Mouse (Mus musculus): Measurements from ENCODE around the gene Ctnnd2. TPM values are rescaled to one million over a fixed set of nuclear protein-coding genes. Genes with fewer than 3 reads are reported as not detected.

Gene Ctnnd2
- polyA plus RNA-seq, 1 experiment from 2014 or later, result 1.8 TPM

DNA sequence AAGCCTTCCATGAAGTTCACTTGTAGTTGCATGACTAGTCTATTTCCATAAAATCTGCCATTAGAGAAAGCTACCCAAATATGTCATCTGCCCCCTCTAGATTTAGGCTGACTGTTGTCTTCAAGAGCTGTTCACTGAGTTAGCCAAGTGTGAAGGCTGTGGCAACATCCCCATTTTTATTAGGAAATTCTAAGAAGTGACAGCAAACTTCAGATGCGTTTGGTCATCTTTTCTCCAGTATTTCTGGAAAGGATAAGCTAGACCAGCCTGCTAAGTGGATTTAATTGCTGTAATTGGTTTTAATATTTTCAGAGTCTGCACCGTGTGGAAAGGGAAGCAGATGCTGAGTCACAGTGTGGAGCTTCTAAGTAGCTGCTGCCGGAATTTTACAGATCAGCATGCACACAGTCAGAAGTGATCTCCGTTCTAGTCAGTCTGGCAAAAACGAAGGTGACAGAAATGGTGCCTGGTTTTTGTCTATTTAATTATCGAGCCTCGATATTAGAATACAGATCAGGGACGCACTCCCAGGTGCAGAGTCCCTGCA lies 397.9 kb downstream of the Ctnnd2 start:
- H3K9me3 ChIP-seq, result no peaks in the 10 kb centered on the region
- no peaks in the 10 kb centered on the region for H3K27me3 ChIP-seq
- no peak overlapping the region for H3K4me3 ChIP-seq
- WGBS, result 54% methylated on average over 8 of the region's 8 CpGs
- no peaks in the 10 kb centered on the region for H3K4me1 ChIP-seq
- H3K36me3 ChIP-seq, result no peaks in the 10 kb centered on the region
- H3K27ac ChIP-seq, result no peak overlapping the region
- H3K4me2 ChIP-seq, result no peak overlapping the region
- ATAC-seq (ENCODE audit: insufficient number of reproducible peaks, low FRiP score, low TSS enrichment, low read depth), result no peak
- no peak overlapping the region for H3K9ac ChIP-seq

DNA sequence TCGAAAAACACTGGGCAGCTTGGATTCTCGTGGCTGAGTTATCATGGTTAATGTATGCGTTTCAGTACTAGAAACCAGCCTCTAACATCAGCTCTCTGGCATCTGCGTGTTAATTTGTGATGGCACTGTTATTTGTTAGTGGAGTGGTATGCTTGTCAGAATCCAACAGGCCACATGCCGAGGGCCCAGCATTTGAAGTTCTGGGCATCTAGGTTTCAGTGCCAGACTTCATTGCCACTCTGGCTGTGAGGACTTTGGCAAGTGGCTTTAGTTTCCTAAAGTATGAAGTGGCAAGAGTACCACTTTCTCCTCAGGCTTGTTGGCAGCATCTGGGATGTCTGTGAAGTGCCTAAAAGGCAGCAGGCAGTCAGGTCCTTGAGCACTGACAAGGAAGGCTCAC lies 415.1 kb downstream of the Ctnnd2 start:
- Histone ChIP-seq H3K36me3 (no peaks in the 10 kb centered on the region), H3K4me1 (no peaks in the 10 kb centered on the region), H3K4me2 (no peak overlapping the region), H3K27ac (no peak overlapping the region), H3K9ac (no peak overlapping the region), H3K4me3 (no peak overlapping the region), H3K27me3 (no peaks in the 10 kb centered on the region), H3K9me3 (no peaks in the 10 kb centered on the region)
- WGBS, result 76% methylated on average over 5 of the region's 5 CpGs
- no peak for ATAC-seq (ENCODE audit: insufficient number of reproducible peaks, low FRiP score, low TSS enrichment, low read depth)

DNA sequence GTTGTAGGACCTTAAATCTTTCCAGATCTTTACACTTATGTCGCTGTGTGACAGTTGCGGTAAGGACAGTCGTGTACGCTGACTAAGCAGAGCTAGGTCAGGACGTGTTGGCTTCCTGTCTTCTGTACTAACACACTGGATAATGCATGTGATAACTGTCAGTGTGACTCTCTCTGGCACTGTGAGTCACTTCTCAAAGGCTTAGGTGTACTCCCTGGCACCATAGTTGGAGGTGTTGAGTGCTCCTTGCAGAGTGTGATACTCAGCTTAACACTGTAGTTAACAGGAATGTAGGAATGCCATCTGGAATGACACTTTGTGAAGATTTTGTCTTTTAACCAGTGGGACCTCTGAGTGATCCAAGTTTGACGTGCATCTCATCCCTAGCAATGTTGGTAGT lies 418.5 kb downstream of the Ctnnd2 start:
- ATAC-seq (ENCODE audit: insufficient number of reproducible peaks, low FRiP score, low TSS enrichment, low read depth), result no peak
- H3K4me3 ChIP-seq, result no peak overlapping the region
- no peak overlapping the region for H3K27ac ChIP-seq
- no peak overlapping the region for H3K9ac ChIP-seq
- 91% methylated on average over 6 of the region's 6 CpGs for WGBS
- no peaks in the 10 kb centered on the region for H3K27me3 ChIP-seq
- no peaks in the 10 kb centered on the region for H3K9me3 ChIP-seq
- no peak overlapping the region for H3K4me2 ChIP-seq
- H3K36me3 ChIP-seq, result no peaks in the 10 kb centered on the region
- no peaks in the 10 kb centered on the region for H3K4me1 ChIP-seq

DNA sequence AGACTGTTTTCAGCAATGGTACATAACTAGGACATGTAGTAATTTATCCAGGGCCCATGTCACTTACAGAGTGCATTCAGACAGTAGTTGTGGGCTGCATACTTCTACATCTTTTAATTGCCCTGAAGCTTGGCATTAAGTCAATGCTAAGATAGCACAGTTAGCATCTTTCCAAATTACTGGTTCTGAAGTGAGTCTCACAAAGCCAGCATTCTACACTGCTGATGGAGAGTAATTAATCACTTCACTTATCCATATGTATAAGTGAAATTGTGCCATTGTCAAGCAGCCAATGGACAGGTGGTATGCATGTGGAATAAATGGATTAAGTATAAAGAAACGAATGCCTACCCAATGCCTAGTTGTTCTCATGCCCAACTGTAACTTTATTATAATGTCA lies 423.1 kb downstream of the Ctnnd2 start:
- Histone ChIP-seq H3K9me3 (no peaks in the 10 kb centered on the region), H3K27me3 (no peaks in the 10 kb centered on the region), H3K9ac (no peak overlapping the region), H3K4me1 (no peaks in the 10 kb centered on the region), H3K36me3 (no peaks in the 10 kb centered on the region), H3K27ac (no peak overlapping the region), H3K4me3 (no peak overlapping the region), H3K4me2 (no peak overlapping the region)
- ATAC-seq (ENCODE audit: insufficient number of reproducible peaks, low FRiP score, low TSS enrichment, low read depth), result no peak
- WGBS, result 79% methylated on average over 1 of the region's 1 CpGs

DNA sequence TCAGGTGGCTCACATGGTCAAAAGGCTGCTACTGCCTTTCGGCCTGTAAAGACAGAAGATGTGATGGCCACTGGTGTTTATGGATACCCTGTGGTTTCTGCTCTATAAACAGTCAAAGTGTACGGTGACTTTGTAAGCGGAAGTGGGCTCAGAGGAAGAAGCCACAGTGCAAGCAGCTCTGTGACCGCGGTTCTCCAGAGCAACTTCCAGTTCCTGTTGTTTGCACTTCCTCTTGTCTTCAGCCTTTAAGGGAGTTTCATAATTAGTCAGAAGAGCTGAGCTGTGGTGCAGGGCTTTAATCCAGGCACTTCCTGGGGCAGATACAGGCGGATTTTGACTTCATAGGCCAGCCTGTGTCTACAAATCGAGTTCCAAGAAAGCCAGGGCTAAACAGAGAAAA lies 438.2 kb downstream of the Ctnnd2 start:
- Histone ChIP-seq H3K4me2 (no peak overlapping the region), H3K27ac (no peak overlapping the region), H3K9ac (no peak overlapping the region), H3K9me3 (no peaks in the 10 kb centered on the region), H3K36me3 (no peaks in the 10 kb centered on the region), H3K4me1 (no peaks in the 10 kb centered on the region), H3K27me3 (no peaks in the 10 kb centered on the region), H3K4me3 (no peak overlapping the region)
- 66% methylated on average over 7 of the region's 7 CpGs for WGBS
- ATAC-seq (ENCODE audit: insufficient number of reproducible peaks, low FRiP score, low TSS enrichment, low read depth), result no peak

DNA sequence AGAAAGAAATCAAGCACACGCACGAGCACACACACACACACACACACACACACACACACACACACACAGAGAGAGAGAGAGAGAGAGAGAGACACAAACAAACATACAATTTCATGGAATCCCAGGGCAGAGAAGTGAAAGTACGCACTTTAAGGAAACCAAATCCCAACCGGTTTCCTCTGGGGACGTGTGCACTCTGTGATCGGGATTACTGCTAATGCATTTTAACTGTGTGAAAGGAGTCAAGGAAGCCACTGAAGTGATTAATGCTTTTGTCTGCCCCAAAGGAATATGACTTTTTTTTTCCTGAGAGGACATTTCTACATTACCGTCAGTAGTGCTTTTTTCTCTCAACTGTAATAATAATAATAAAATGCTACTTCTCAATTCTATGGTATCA lies 443.1 kb downstream of the Ctnnd2 start:
- 56% methylated on average over 7 of the region's 7 CpGs for WGBS
- no peak for ATAC-seq (ENCODE audit: insufficient number of reproducible peaks, low FRiP score, low TSS enrichment, low read depth)
- H3K36me3 ChIP-seq, result no peaks in the 10 kb centered on the region
- H3K9me3 ChIP-seq, result no peaks in the 10 kb centered on the region
- H3K9ac ChIP-seq, result no peak overlapping the region
- H3K4me2 ChIP-seq, result no peak overlapping the region
- H3K27me3 ChIP-seq, result no peaks in the 10 kb centered on the region
- H3K4me3 ChIP-seq, result no peak overlapping the region
- H3K4me1 ChIP-seq, result no peaks in the 10 kb centered on the region
- H3K27ac ChIP-seq, result no peak overlapping the region

DNA sequence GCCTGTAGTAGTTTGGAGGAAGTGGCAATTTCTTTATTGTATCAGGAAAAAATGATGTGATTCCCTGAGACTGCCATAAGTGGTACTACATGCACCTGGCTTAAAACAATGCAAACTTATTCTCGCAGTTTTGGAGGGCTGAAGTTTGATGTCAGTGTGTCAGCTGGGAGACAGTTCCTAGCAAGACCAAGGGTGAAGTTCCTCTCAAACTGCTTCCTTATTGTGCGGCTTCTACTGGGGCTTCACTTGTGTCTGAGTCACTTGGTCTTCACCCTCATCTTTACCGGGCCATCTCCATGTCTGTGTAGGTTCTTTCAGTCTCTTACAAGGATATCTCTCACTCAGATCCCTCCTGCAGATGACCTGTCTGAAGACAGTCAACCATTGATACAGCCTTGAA lies 444.5 kb downstream of the Ctnnd2 start:
- Histone ChIP-seq H3K27me3 (no peaks in the 10 kb centered on the region), H3K4me2 (no peak overlapping the region), H3K9me3 (no peaks in the 10 kb centered on the region), H3K9ac (no peak overlapping the region), H3K4me3 (no peak overlapping the region), H3K36me3 (no peaks in the 10 kb centered on the region), H3K4me1 (no peaks in the 10 kb centered on the region), H3K27ac (no peak overlapping the region)
- WGBS, result 89% methylated on average over 3 of the region's 3 CpGs
- ATAC-seq (ENCODE audit: insufficient number of reproducible peaks, low FRiP score, low TSS enrichment, low read depth), result no peak

DNA sequence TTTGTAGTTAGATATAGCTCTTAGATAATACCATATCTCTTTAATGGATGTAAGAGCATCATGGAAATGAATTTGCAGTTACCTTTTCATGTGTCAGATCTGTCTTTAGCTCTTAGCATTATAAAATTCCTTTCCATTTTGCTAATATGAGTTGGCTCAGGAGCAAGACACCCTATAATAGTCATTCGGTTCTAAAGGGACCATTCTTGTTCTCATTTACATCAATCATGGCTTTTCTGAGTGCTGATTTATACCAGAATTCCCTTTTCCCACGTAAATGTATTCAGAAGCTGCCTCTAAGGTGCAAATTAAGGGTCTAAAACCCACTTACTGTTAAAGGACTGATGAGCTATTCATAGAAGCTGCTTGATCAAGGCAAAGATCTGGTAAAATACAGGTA lies 445.5 kb downstream of the Ctnnd2 start:
- H3K27ac ChIP-seq, result no peak overlapping the region
- no peaks in the 10 kb centered on the region for H3K9me3 ChIP-seq
- no peak overlapping the region for H3K9ac ChIP-seq
- H3K4me1 ChIP-seq, result no peaks in the 10 kb centered on the region
- WGBS, result 70% methylated on average over 2 of the region's 2 CpGs
- H3K4me2 ChIP-seq, result no peak overlapping the region
- no peak for ATAC-seq (ENCODE audit: insufficient number of reproducible peaks, low FRiP score, low TSS enrichment, low read depth)
- no peak overlapping the region for H3K4me3 ChIP-seq
- no peaks in the 10 kb centered on the region for H3K36me3 ChIP-seq
- no peaks in the 10 kb centered on the region for H3K27me3 ChIP-seq

DNA sequence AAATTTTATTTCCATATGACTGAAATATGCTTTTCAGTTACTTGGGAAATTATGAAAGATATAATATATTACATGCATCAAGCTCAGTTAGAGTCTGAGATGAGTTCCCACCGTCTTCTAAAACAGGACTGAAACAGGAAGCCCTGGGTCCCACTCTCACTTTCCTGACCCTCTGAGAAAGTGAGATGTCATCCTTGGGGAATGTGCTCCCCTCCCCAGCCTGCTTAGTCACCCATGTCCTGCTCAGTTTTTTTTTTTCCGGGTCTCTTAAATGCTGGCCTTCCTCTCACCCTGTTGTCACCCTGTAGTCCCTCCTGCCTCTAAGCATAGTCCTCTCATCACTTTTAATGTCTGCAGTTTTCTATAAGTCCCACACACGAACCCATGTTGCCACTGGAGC lies 456.1 kb downstream of the Ctnnd2 start:
- H3K36me3 ChIP-seq, result no peaks in the 10 kb centered on the region
- no peak overlapping the region for H3K4me2 ChIP-seq
- H3K4me3 ChIP-seq, result no peak overlapping the region
- no peak overlapping the region for H3K27ac ChIP-seq
- no peak for ATAC-seq (ENCODE audit: insufficient number of reproducible peaks, low FRiP score, low TSS enrichment, low read depth)
- H3K9ac ChIP-seq, result no peak overlapping the region
- H3K27me3 ChIP-seq, result no peaks in the 10 kb centered on the region
- WGBS, result 48% methylated on average over 3 of the region's 3 CpGs
- no peaks in the 10 kb centered on the region for H3K9me3 ChIP-seq
- no peaks in the 10 kb centered on the region for H3K4me1 ChIP-seq

DNA sequence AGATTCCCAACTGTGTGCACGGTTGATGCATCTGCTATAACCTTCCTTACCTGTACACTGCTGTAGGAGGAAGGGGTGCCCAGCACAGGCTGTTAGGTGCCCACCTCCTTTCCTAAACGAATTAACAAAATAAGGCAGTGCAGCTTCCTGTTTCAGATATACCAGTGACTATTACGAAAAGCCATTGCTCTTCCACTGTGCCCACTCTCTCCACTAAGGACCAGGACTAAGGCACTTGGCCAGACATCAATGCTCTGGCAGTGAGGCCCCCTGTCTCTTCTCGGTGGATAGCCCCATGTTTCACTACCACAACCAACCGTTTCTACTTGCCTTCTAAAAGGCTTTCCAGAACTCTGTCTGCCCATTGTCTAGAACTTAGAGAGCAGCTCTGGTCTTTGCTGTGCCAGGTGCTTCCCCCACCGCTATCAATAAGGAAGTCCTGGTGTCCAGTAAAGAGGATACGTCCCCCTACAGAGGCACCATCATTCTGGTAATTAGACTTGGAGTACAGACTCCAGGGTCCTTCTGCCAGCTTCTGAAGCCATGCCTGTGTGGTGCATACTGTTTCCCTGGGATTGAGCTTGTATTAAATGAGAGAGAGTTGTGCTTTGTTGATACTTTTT lies 459.8 kb downstream of the Ctnnd2 start:
- Histone ChIP-seq H3K27me3 (no peaks in the 10 kb centered on the region), H3K36me3 (no peaks in the 10 kb centered on the region), H3K4me3 (no peak overlapping the region), H3K4me1 (no peaks in the 10 kb centered on the region), H3K9ac (no peak overlapping the region), H3K9me3 (no peaks in the 10 kb centered on the region), H3K4me2 (no peak overlapping the region), H3K27ac (no peak overlapping the region)
- 77% methylated on average over 7 of the region's 7 CpGs for WGBS
- ATAC-seq (ENCODE audit: insufficient number of reproducible peaks, low FRiP score, low TSS enrichment, low read depth), result no peak

DNA sequence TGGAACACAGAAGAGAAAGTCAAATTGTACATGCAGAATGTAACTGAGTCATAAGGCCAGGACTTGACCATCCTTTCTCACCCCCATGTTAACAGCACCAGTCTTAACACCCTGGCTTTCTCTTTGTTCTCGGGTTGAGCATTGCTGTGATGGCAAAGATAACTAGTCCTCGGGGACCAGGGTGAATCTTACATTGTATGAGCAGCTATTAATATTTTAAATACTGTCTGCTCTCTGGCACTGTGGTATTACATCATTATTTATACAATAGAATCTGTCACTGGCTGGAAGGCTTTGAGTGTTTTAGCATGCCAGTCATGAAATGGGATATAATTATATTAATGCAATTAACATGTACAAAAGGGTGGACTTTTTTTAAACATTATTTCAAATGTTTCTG lies 461.5 kb downstream of the Ctnnd2 start:
- Histone ChIP-seq H3K9me3 (no peaks in the 10 kb centered on the region), H3K4me1 (no peaks in the 10 kb centered on the region), H3K4me3 (no peak overlapping the region), H3K27ac (no peak overlapping the region), H3K9ac (no peak overlapping the region), H3K4me2 (no peak overlapping the region), H3K27me3 (no peaks in the 10 kb centered on the region), H3K36me3 (no peaks in the 10 kb centered on the region)
- no peak for ATAC-seq (ENCODE audit: insufficient number of reproducible peaks, low FRiP score, low TSS enrichment, low read depth)
- 37% methylated on average over 2 of the region's 2 CpGs for WGBS

DNA sequence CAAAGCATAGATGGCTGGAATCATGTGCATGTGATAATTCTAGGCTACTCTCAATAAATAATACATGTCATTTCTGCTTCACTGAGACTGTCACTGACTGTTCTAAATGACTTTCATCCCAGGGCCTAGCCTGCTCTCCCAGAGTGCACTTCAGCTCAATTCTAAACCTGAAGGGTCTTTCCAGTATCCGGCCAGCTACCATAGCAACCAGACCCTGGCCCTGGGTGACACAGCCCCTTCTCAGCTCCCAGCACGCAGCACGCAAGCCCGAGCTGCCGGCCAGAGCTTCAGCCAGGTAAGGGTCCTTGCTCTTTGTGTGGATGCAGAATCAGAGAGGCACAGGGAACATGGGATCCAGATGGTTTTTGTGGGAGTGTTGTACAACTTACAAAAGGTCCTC lies 462.1 kb downstream of the Ctnnd2 start:
- Histone ChIP-seq H3K27ac (no peak overlapping the region), H3K9me3 (no peaks in the 10 kb centered on the region), H3K4me3 (no peak overlapping the region), H3K36me3 (no peaks in the 10 kb centered on the region), H3K9ac (no peak overlapping the region), H3K27me3 (no peaks in the 10 kb centered on the region), H3K4me2 (no peak overlapping the region), H3K4me1 (no peaks in the 10 kb centered on the region)
- WGBS, result 64% methylated on average over 5 of the region's 5 CpGs
- no peak for ATAC-seq (ENCODE audit: insufficient number of reproducible peaks, low FRiP score, low TSS enrichment, low read depth)

DNA sequence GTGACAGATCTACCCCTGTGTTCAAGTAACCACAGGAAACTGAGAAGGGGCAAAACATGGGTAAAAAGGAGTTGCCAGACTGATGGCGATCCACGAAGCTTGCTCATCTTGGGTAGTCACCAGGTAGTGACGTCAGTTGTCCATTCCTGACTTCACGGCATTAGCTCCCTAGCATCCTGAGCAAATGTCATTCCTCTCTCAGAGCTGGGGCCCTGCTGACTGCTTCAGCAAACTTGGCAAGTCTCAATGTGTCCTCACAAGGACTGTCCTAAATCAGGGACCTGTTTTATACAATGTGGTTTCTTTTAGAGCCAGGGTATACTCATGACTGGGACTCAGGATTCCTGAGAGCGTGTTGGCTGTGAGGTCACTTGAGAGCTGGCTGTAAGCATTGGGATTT lies 468.3 kb downstream of the Ctnnd2 start:
- Histone ChIP-seq H3K9ac (no peak overlapping the region), H3K4me3 (no peak overlapping the region), H3K36me3 (no peaks in the 10 kb centered on the region), H3K4me1 (no peaks in the 10 kb centered on the region), H3K27ac (no peak overlapping the region), H3K9me3 (no peaks in the 10 kb centered on the region), H3K27me3 (peaks cover 4% of the 10 kb centered on the region; the same call in 1 of the 2 replicates), H3K4me2 (no peak overlapping the region)
- ATAC-seq (ENCODE audit: insufficient number of reproducible peaks, low FRiP score, low TSS enrichment, low read depth), result no peak
- WGBS, result 89% methylated on average over 5 of the region's 5 CpGs

Measured in limb, embryonic 15.5 days (tissue).